Mouse (Mus musculus) forebrain, embryonic 16.5 days (tissue): ENCODE results near the gene Nup153. TPM values are rescaled to one million over a fixed set of nuclear protein-coding genes. Genes with fewer than 3 reads are reported as not detected.

Experiments
- ATAC-seq: fragments of 200-750 bp; cut with Nextera tagmentation; 2 replicates; pipeline ENCODE4 v1.8.0; 2017; ENCODE audit warnings: mild to moderate bottlenecking, moderate library complexity
- H3K27ac ChIP-seq: fragments of 300-500 bp; sonication (generic); 2 replicates; pipeline ENCODE4 v1.5.1; 2014; ENCODE audit warnings: low read length, control low read depth
- H3K27me3 ChIP-seq: fragments of 300-500 bp; sonication (generic); replicated peaks from 2 replicates; pipeline ENCODE4 v1.6.1; 2014; ENCODE audit warnings: low read length; ENCODE audit not compliant: control insufficient read depth, insufficient read depth
- H3K36me3 ChIP-seq: fragments of 300-500 bp; sonication (generic); 2 replicates; pipeline ENCODE4 v1.6.1; 2014; ENCODE audit not compliant: control insufficient read depth, insufficient read depth
- H3K4me1 ChIP-seq: fragments of 300-500 bp; sonication (generic); replicated peaks from 2 replicates; pipeline ENCODE4 v1.6.1; 2014; ENCODE audit warnings: low read length; ENCODE audit not compliant: control insufficient read depth, insufficient read depth
- H3K4me2 ChIP-seq: fragments of 300-500 bp; sonication (generic); 2 replicates; pipeline ENCODE4 v1.6.1; 2014; ENCODE audit warnings: mild to moderate bottlenecking, low read length, control low read depth
- H3K4me3 ChIP-seq: fragments of 300-500 bp; sonication (generic); replicated peaks from 2 replicates; pipeline ENCODE4 v1.5.1; 2014; ENCODE audit warnings: mild to moderate bottlenecking, low read length, control low read depth
- H3K9ac ChIP-seq: fragments of 300-500 bp; sonication (generic); replicated peaks from 2 replicates; pipeline ENCODE4 v1.6.1; 2014; ENCODE audit warnings: low read depth, low read length, control low read depth
- H3K9me3 ChIP-seq: fragments of 300-500 bp; sonication (generic); 2 replicates; pipeline ENCODE4 v1.6.1; 2016; ENCODE audit warnings: low read length; ENCODE audit not compliant: control insufficient read depth
- whole genome bisulfite sequencing: fragments of 180-500 bp; shearing (Covaris S2); extraction: QIAGEN DNeasy Blood & Tissue Kit; methylation state at CpG from one replicate; pipeline ENCODE4 v1.1.7; 2014; 5-methylcytosine and 5-hydroxymethylcytosine counted together
- polyA plus RNA-seq: library from polyadenylated mRNA; unstranded; fragments of >200 nt; fragmentation: Nextera tagmentation; extraction: Ambion mirVana; gene quantifications from 2 replicates; pipeline ENCODE4 v1.2.1, GENCODE M21; 2015

The Nup153 gene
- polyA plus RNA-seq, 1 experiment from 2014 or later = 21.7 TPM

DNA sequence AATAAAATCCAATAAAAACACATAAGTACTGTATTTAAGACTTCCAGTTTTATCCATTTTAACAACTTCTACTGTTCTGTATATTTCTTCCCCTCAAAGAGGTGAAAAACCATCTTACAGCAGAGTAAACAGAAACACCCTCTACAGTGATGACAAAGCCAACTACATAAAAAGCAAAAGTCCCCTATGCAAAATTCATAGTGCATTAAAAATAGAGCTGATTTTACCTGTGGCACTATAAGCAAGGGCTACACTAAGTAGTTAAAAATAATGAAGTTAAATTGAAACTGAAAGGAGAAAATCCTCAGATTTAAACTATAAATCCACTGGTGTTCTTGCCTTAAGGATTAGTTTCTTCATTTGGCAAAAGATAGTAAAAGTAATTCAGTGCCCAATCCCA, 6.7 kb downstream of the Nup153 start:
- no peaks in the 10 kb centered on the region for H3K9me3 ChIP-seq
- H3K27me3 ChIP-seq = no peaks in the 10 kb centered on the region
- no peak for ATAC-seq
- H3K4me2 ChIP-seq = no peak overlapping the region
- H3K36me3 ChIP-seq = no peaks in the 10 kb centered on the region
- H3K4me1 ChIP-seq = peaks cover 17% of the 10 kb centered on the region
- H3K9ac ChIP-seq = no peak overlapping the region
- no peak overlapping the region for H3K4me3 ChIP-seq
- H3K27ac ChIP-seq = no peak overlapping the region

- Histone ChIP-seq H3K4me2 (no peak overlapping the region), H3K27me3 (no peaks in the 10 kb centered on the region), H3K9ac (no peak overlapping the region), H3K27ac (no peak overlapping the region), H3K9me3 (no peaks in the 10 kb centered on the region), H3K4me3 (no peak overlapping the region), H3K4me1 (0 out of 2 replicates have a peak, but pooled peaks cover 2% of the 10 kb centered on the region), H3K36me3 (no peaks in the 10 kb centered on the region)
- ATAC-seq = no peak
- WGBS = 70% methylated on average over 5 of the region's 5 CpGs
These were observed 8.8 kb downstream of the Nup153 start for GRCm38 (mm10) chr13:46718893-46719400.

DNA sequence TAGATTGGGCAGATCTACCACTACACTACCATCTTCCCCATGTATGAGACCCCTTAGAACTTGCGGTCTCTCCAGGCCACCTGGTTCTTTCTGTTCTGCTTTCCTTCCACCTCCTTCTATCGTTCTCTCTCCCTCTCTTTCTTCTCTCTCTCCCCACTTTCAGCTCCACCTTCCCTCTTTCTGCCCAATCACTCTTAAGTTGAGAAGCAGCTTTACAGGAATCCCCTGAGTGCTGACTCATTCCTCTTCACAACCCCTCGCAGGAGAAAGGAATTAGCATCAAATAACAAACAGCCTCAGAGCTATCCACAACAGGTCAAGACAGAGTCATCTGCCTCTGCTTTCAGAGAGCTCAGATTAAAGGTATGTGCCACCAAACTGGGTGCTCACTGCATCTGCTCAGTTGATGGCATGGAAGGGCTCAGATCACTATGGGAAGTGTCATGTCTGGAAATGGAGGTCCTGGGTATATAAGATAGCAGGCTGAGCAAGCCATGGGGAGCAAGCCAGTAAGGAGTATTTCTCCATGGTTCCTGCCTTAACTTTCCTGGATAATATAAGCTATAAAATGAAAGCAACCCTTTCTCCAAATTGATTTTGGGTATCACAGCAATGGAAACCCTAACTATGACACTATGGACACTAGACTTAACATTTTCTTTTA, 11.6 kb downstream of the Nup153 start:
- H3K4me3 ChIP-seq = no peak overlapping the region
- no peaks in the 10 kb centered on the region for H3K9me3 ChIP-seq
- no peak overlapping the region for H3K27ac ChIP-seq
- peaks cover 16% of the 10 kb centered on the region for H3K36me3 ChIP-seq
- no peak overlapping the region for H3K9ac ChIP-seq
- ATAC-seq = no peak
- 0 out of 2 replicates have a peak, but pooled peaks cover 2% of the 10 kb centered on the region for H3K4me1 ChIP-seq
- H3K4me2 ChIP-seq = no peak overlapping the region
- no peaks in the 10 kb centered on the region for H3K27me3 ChIP-seq
- WGBS = 88% methylated on average over 3 of the region's 3 CpGs

DNA sequence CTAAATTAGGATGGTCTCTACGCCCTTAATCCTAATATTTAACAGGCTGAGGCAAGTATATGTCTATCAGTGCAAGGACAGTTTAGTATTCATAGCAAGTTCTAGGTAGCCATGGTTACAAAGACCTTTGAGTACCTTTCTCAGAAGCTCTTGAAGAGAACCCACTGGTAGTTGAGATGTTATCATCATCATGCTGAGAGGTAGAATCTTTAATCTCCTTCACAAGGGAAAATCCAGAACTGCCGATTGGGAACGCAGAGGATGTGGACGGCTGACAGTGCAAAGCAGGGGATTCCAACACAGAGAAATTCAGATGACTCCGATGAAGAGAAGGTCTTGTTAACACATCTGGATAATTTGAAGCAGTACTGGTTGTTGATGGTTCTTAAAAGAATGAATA, 14.3 kb downstream of the Nup153 start:
- Histone ChIP-seq H3K36me3 (peaks cover 25% of the 10 kb centered on the region), H3K27me3 (no peaks in the 10 kb centered on the region), H3K9ac (no peak overlapping the region), H3K9me3 (no peaks in the 10 kb centered on the region), H3K4me3 (no peak overlapping the region), H3K4me1 (no peaks in the 10 kb centered on the region), H3K4me2 (no peak overlapping the region), H3K27ac (no peak overlapping the region)
- WGBS = 85% methylated on average over 5 of the region's 5 CpGs
- no peak for ATAC-seq

GRCm38 (mm10) chr13:46703138-46703537, 24.6 kb downstream of the Nup153 start:
- Histone ChIP-seq H3K36me3 (peaks cover 13% of the 10 kb centered on the region), H3K4me3 (no peak overlapping the region), H3K9me3 (no peaks in the 10 kb centered on the region), H3K27ac (no peak overlapping the region), H3K9ac (no peak overlapping the region), H3K4me2 (no peak overlapping the region), H3K27me3 (no peaks in the 10 kb centered on the region), H3K4me1 (no peaks in the 10 kb centered on the region)
- 78% methylated on average over 5 of the region's 5 CpGs for WGBS
- no peak for ATAC-seq

GRCm38 (mm10) chr13:46701486-46701885, 26.3 kb downstream of the Nup153 start:
- Histone ChIP-seq H3K4me1 (no peaks in the 10 kb centered on the region), H3K4me2 (no peak overlapping the region), H3K36me3 (peaks cover 13% of the 10 kb centered on the region), H3K9me3 (no peaks in the 10 kb centered on the region), H3K9ac (no peak overlapping the region), H3K4me3 (no peak overlapping the region), H3K27ac (no peak overlapping the region), H3K27me3 (no peaks in the 10 kb centered on the region)
- 93% methylated on average over 2 of the region's 2 CpGs for WGBS
- no peak for ATAC-seq

DNA sequence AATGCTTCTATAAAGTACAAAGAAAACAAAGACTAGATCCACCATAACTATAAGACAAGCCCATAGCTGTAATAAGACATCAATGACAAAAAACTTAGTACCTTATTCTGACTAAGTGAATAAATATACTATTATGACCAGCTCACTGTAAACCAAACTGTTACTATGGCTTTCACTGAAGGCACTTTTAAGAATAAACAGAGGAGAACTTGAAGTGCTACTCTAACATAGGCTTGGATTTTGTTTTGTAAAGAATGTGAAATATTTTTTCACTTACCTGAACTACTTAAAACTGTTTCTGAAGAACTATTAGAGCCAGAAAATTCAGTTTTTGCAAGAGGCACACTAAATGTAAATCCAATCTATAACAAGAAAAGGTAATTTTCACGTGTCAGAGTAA, 28.4 kb downstream of the Nup153 start:
- peaks cover 13% of the 10 kb centered on the region for H3K36me3 ChIP-seq
- H3K9ac ChIP-seq = no peak overlapping the region
- WGBS = 92% methylated on average over 1 of the region's 1 CpGs
- ATAC-seq = no peak
- H3K4me3 ChIP-seq = no peak overlapping the region
- no peaks in the 10 kb centered on the region for H3K9me3 ChIP-seq
- H3K27me3 ChIP-seq = no peaks in the 10 kb centered on the region
- no peak overlapping the region for H3K4me2 ChIP-seq
- H3K4me1 ChIP-seq = no peaks in the 10 kb centered on the region
- no peak overlapping the region for H3K27ac ChIP-seq

DNA sequence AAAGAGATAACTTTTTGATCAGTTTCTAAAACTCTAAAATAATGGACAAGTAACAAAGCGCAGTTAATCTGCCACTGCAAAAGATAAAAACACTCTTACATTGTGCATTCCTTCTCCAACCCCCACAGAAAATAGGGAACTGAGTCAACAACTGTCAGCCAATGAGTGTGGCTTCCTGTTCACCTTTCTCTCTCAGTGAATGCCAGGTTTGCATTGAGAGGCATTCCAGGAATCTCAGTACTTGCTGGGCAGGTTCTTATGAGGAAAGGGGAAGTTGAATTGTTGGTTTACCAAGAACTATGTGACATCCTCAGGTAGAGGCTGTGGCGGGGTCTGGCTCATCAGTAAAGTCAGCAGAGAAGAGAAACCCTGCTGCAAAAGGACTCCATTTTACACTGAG, 31.0 kb downstream of the Nup153 start:
- Histone ChIP-seq H3K9me3 (no peaks in the 10 kb centered on the region), H3K4me1 (no peaks in the 10 kb centered on the region), H3K4me2 (no peak overlapping the region), H3K36me3 (peaks cover 19% of the 10 kb centered on the region), H3K27me3 (no peaks in the 10 kb centered on the region), H3K9ac (no peak overlapping the region), H3K4me3 (no peak overlapping the region), H3K27ac (no peak overlapping the region)
- no peak for ATAC-seq
- 85% methylated on average over 2 of the region's 2 CpGs for WGBS

- no peak overlapping the region for H3K9ac ChIP-seq
- H3K27ac ChIP-seq = no peak overlapping the region
- H3K27me3 ChIP-seq = no peaks in the 10 kb centered on the region
- WGBS = 83% methylated on average over 1 of the region's 1 CpGs
- no peak overlapping the region for H3K4me3 ChIP-seq
- H3K4me2 ChIP-seq = no peak overlapping the region
- peaks cover 19% of the 10 kb centered on the region for H3K36me3 ChIP-seq
- ATAC-seq = no peak
- H3K4me1 ChIP-seq = no peaks in the 10 kb centered on the region
- no peaks in the 10 kb centered on the region for H3K9me3 ChIP-seq
These were observed 31.8 kb downstream of the Nup153 start for GRCm38 (mm10) chr13:46695932-46696331.
